Mouse (Mus musculus): ENCODE measurements around the gene Ceacam13.
"Not testable (repeated sequence)": the region's sequence is repeated elsewhere in the genome, so short reads cannot be mapped to it uniquely, and the experiment has no call there.

Gene Ceacam13

GRCm38 (mm10) chr7:18009589-18009988, at the start of gene Ceacam13:
TSS of gene Ceacam13 (plus strand) at chr7:18009889.
- DNase-seq: no peak

DNA sequence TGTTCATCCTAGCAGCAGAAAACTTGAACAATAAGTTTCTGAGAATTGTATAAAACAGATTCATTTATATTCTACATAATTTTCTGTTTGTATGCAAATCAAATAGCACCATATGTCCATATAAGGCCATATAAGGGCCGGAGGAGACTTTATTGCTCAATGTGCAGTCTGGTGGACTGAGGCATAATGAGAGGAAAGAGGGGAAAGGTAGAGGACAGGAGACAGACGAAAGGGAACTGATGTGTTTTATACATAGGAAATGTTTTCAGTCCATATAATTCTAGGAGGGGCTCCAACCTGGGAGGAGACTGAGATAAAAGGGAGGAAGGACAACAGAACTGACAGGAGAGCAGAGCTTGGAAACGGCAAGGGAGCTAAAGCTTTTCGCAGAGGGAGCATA, 37.9 kb upstream of the Ceacam13 start, which contains the start of gene Ceacam11:
Gene Ceacam11 (plus strand): TSS at position 301 of the 400 bp plus-strand sequence.
- no peak for DNase-seq

- not testable (repeated sequence) for DNase-seq
Measured at GRCm38 (mm10) chr7:18001131-18001530, 8.6 kb upstream of the Ceacam13 start.

DNA sequence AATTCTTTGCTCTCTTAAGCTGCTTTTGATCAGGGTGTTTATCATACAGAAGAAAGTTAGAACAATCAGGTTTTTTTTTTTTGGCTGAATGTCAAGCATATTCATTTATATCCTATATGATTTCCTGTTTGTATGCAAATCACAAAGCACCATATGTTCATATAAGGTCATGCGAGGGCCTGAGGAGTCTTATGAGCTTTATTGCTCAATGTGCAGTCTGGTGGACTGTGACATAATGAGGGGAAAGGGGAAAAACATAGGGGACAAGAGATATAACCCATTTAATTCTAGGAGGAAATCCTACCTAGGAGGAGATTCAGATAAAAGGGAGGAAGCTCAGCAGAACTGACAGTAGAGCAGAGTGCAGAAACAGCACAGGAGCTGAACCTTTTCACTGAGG, 55.9 kb downstream of the Ceacam13 start, which contains the start of gene Ceacam12:
Gene Ceacam12 (plus strand): TSS at position 301 of the 400 bp plus-strand sequence.
- no peak for DNase-seq

Data from kidney, adult 11 months (tissue).